Mouse (Mus musculus) midbrain, embryonic 11.5 days (tissue): ENCODE measurements around the gene Emid1. TPM values are rescaled to one million over a fixed set of nuclear protein-coding genes. Genes with fewer than 3 reads are reported as not detected.

ENCODE experiments used
- ATAC-seq: fragments of 200-750 bp; cut with Nextera tagmentation; 2 replicates; pipeline ENCODE4 v1.8.0; 2017; ENCODE audit warnings: moderate TSS enrichment, moderate library complexity; ENCODE audit not compliant: low FRiP score
- DNase-seq: peaks from one replicate; pipeline ENCODE4 v3.0.0; 2015; ENCODE audit warnings: low spot score; ENCODE audit errors: missing footprints
- H3K27ac ChIP-seq: fragments of 300-500 bp; sonication (generic); 2 replicates; pipeline ENCODE4 v1.5.1; 2014; ENCODE audit warnings: low read depth, low read length
- H3K27me3 ChIP-seq: fragments of 300-500 bp; sonication (generic); 2 replicates; pipeline ENCODE4 v1.6.1; 2014; ENCODE audit warnings: mild to moderate bottlenecking, low read length, moderate library complexity, mixed read lengths; ENCODE audit not compliant: control insufficient read depth, insufficient read depth
- H3K36me3 ChIP-seq: fragments of 300-500 bp; sonication (generic); 2 replicates; pipeline ENCODE4 v1.6.1; 2014; ENCODE audit warnings: mild to moderate bottlenecking, low read length, moderate library complexity, mixed read lengths; ENCODE audit not compliant: control insufficient read depth, insufficient read depth
- H3K4me1 ChIP-seq: fragments of 300-500 bp; sonication (generic); 2 replicates; pipeline ENCODE4 v1.6.1; 2014; ENCODE audit warnings: low read length; ENCODE audit not compliant: control insufficient read depth, insufficient read depth
- H3K4me2 ChIP-seq: fragments of 300-500 bp; sonication (generic); 2 replicates; pipeline ENCODE4 v1.6.1; 2014; ENCODE audit warnings: mild to moderate bottlenecking, moderate library complexity
- H3K4me3 ChIP-seq: fragments of 300-500 bp; sonication (generic); 2 replicates; pipeline ENCODE4 v1.5.1; 2014; ENCODE audit warnings: low read depth, low read length
- H3K9ac ChIP-seq: fragments of 300-500 bp; sonication (generic); 2 replicates; pipeline ENCODE4 v1.6.1; 2014; ENCODE audit warnings: low read length
- H3K9me3 ChIP-seq: fragments of 300-500 bp; sonication (generic); 2 replicates; pipeline ENCODE4 v1.6.1; 2016; ENCODE audit warnings: low read length; ENCODE audit not compliant: control insufficient read depth
- WGBS: fragments of 180-500 bp; shearing (Covaris S2); extraction: QIAGEN DNeasy Blood & Tissue Kit; methylation state at CpG from one replicate; pipeline ENCODE4 v1.1.7; 2014; 5-methylcytosine and 5-hydroxymethylcytosine counted together
- polyA plus RNA-seq: library from polyadenylated mRNA; unstranded; fragments of >200 nt; fragmentation: Nextera tagmentation; extraction: Ambion mirVana; gene quantifications from 2 replicates; pipeline ENCODE4 v1.2.1, GENCODE M21; 2014

Emid1 gene
- polyA plus RNA-seq, 1 experiment from 2014 or later: 13.7 TPM

- Histone ChIP-seq H3K9me3 (no peaks in the 10 kb centered on the region; the same call in 1 of the 2 replicates), H3K27ac (no peak overlapping the region), H3K4me3 (no peak overlapping the region), H3K9ac (no peak overlapping the region), H3K4me2 (no peak overlapping the region), H3K27me3 (peaks cover 77% of the 10 kb centered on the region), H3K4me1 (peaks cover 47% of the 10 kb centered on the region), H3K36me3 (no peaks in the 10 kb centered on the region)
- 34% methylated on average over 9 of the region's 9 CpGs for WGBS
- ATAC-seq: no peak
- DNase-seq: peak; percentile 85
Observed at GRCm38 (mm10) chr11:5058783-5059182, 93.3 kb downstream of the Emid1 start.

GRCm38 (mm10) chr11:5057856-5058641 lies 94.0 kb downstream of the Emid1 start, which contains the start of gene Rasl10a:
Gene Rasl10a (plus strand): TSS chr11:5058128.
- Histone ChIP-seq H3K4me1 (peaks cover 47% of the 10 kb centered on the region), H3K9me3 (no peaks in the 10 kb centered on the region; the same call in 1 of the 2 replicates), H3K4me2 (peak within 1 kb of the TSS; percentile 70), H3K27ac (no peak within 1 kb of the TSS), H3K4me3 (peak within 1 kb of the TSS; percentile 36), H3K27me3 (peaks cover 70% of the 10 kb centered on the region), H3K36me3 (no peaks in the 10 kb centered on the region), H3K9ac (peak within 1 kb of the TSS; percentile 46)
- ATAC-seq (no peak), DNase-seq (peak; percentile 93)
- WGBS: 2% methylated on average over 77 of the region's 77 CpGs

- WGBS: 11% methylated on average over 8 of the region's 8 CpGs
- H3K36me3 ChIP-seq: no peaks in the 10 kb centered on the region
- peak overlapping the region; percentile 70 for H3K4me2 ChIP-seq
- DNase-seq (peak; percentile 92), ATAC-seq (no peak)
- 0 out of 2 replicates have a peak overlapping the region, but pooled peaks have one; percentile 46 for H3K9ac ChIP-seq
- no peak overlapping the region for H3K27ac ChIP-seq
- H3K9me3 ChIP-seq: no peaks in the 10 kb centered on the region; the same call in 1 of the 2 replicates
- peaks cover 64% of the 10 kb centered on the region for H3K27me3 ChIP-seq
- peaks cover 42% of the 10 kb centered on the region for H3K4me1 ChIP-seq
- H3K4me3 ChIP-seq: peak overlapping the region; percentile 36
Observed at GRCm38 (mm10) chr11:5057541-5057855, 94.6 kb downstream of the Emid1 start.

- ATAC-seq: no peak
- Histone ChIP-seq H3K36me3 (no peaks in the 10 kb centered on the region), H3K27me3 (peaks cover 60% of the 10 kb centered on the region), H3K4me1 (peaks cover 38% of the 10 kb centered on the region), H3K4me3 (no peak overlapping the region), H3K4me2 (no peak overlapping the region), H3K27ac (no peak overlapping the region), H3K9me3 (no peaks in the 10 kb centered on the region; the same call in 1 of the 2 replicates), H3K9ac (no peak overlapping the region)
- 44% methylated on average over 8 of the region's 8 CpGs for WGBS
- peak; percentile 88 for DNase-seq
Observed at GRCm38 (mm10) chr11:5057064-5057463, 95.0 kb downstream of the Emid1 start.

Other genes with a start within 250 kb of the Emid1 start
- 0.77 and 0.79 TPM in 2 replicates for gene Nefh, start 204.2 kb downstream of the Emid1 start, polyA plus RNA-seq
- gene Ap1b1, start 165.4 kb downstream of the Emid1 start, polyA plus RNA-seq: 59.5 and 61.6 TPM in 2 replicates
- 0.19 and 0.37 TPM in 2 replicates for gene Rasl10a, start 94.1 kb downstream of the Emid1 start, polyA plus RNA-seq
- gene Gas2l1, start 86.9 kb downstream of the Emid1 start, polyA plus RNA-seq: 19.4 and 23.1 TPM in 2 replicates
- 20.4 and 21.3 TPM in 2 replicates for gene Rhbdd3, start 53.3 kb downstream of the Emid1 start, polyA plus RNA-seq
- 419 and 422 TPM in 2 replicates for gene Ewsr1, start 53.0 kb downstream of the Emid1 start, polyA plus RNA-seq
- gene Kremen1, start 109.3 kb upstream of the Emid1 start, polyA plus RNA-seq: 4.9 and 6.9 TPM in 2 replicates